Mouse (Mus musculus) liver, embryonic 14.5 days (tissue): ENCODE measurements around the gene Zscan4-ps2. TPM values are rescaled to one million over a fixed set of nuclear protein-coding genes. Genes with fewer than 3 reads are reported as not detected.
"Not testable (repeated sequence)": the region's sequence is repeated elsewhere in the genome, so short reads cannot be mapped to it uniquely, and the experiment has no call there.

Source experiments
- ATAC-seq: fragments of 200-750 bp; cut with Nextera tagmentation; 2 replicates; pipeline ENCODE4 v1.8.0; 2017; ENCODE audit warnings: moderate number of reproducible peaks, mild to moderate bottlenecking, moderate library complexity; ENCODE audit not compliant: insufficient read depth
- DNase-seq, 3 experiments: peaks; one replicate each; pipeline ENCODE4 v3.0.0-alpha.2; 2012 to 2013; ENCODE audit warnings: low read depth in 3 of 3, low spot score in 3 of 3
- H3K27ac ChIP-seq: fragments of 300-500 bp; sonication (generic); 2 replicates; pipeline ENCODE4 v1.5.1; 2014; ENCODE audit warnings: moderate library complexity, mild to moderate bottlenecking, control low read depth, inconsistent platforms
- H3K27me3 ChIP-seq: fragments of 300-500 bp; sonication (generic); 2 replicates; pipeline ENCODE4 v1.6.1; 2014; ENCODE audit warnings: mild to moderate bottlenecking, low read length, moderate library complexity; ENCODE audit not compliant: control insufficient read depth, insufficient read depth
- H3K36me3 ChIP-seq: fragments of 300-500 bp; sonication (generic); replicated peaks from 2 replicates; pipeline ENCODE4 v1.6.1; 2014; ENCODE audit warnings: low read depth; ENCODE audit not compliant: control insufficient read depth, insufficient read depth
- H3K4me1 ChIP-seq, 2 experiments: fragments of 200-500 bp in 1 of 2; fragments of 300-500 bp in 1 of 2; sonication (generic) in 1 of 2; replicated peaks; 2 replicates each; pipeline ENCODE4 v1.6.1; 2012 to 2014; ENCODE audit warnings: antibody characterized with exemption in 1 of 2, inconsistent platforms in 1 of 2, low read length in 1 of 2; ENCODE audit not compliant: control insufficient read depth in 2 of 2, insufficient read depth in 2 of 2
- H3K4me2 ChIP-seq: fragments of 300-500 bp; sonication (generic); 2 replicates; pipeline ENCODE4 v1.6.1; 2014; ENCODE audit warnings: low read depth, mild to moderate bottlenecking, control low read depth, moderate library complexity
- H3K4me3 ChIP-seq, 2 experiments: fragments of 200-500 bp in 1 of 2; fragments of 300-500 bp in 1 of 2; sonication (generic) in 1 of 2; 2 replicates each; pipeline ENCODE4 v1.5.1; 2012 to 2014; ENCODE audit warnings: low read depth in 2 of 2, low read length in 2 of 2, mild to moderate bottlenecking in 2 of 2, control low read depth in 1 of 2, inconsistent platforms in 1 of 2, moderate library complexity in 1 of 2; ENCODE audit not compliant: insufficient read depth in 1 of 2
- H3K9ac ChIP-seq: fragments of 300-500 bp; sonication (generic); replicated peaks from 2 replicates; pipeline ENCODE4 v1.6.1; 2014; ENCODE audit warnings: mild to moderate bottlenecking, control low read depth, moderate library complexity
- H3K9me3 ChIP-seq: fragments of 300-500 bp; sonication (generic); 2 replicates; pipeline ENCODE4 v1.6.1; 2016; ENCODE audit warnings: low read length, mixed read lengths; ENCODE audit not compliant: control insufficient read depth
- WGBS: fragments of 180-500 bp; shearing (Covaris S2); extraction: QIAGEN DNeasy Blood & Tissue Kit; methylation state at CpG from one replicate; pipeline ENCODE4 v1.1.7; 2014; ENCODE audit not compliant: insufficient replicate concordance; 5-methylcytosine and 5-hydroxymethylcytosine counted together
- polyA plus RNA-seq, 2 experiments: library from polyadenylated mRNA; depleted of rRNA in 1 of 2; stranded (reverse) in 1 of 2; unstranded in 1 of 2; fragments of >200 nt; fragmentation: Nextera tagmentation in 1 of 2; extraction: Ambion mirVana in 1 of 2; gene quantifications; 2 replicates each; pipeline versions ENCODE4 v1.2.1 to v1.2.3; 2012 to 2014

Zscan4-ps2 gene
- polyA plus RNA-seq (2012; rRNA removed) (not detected in 2 replicates), polyA plus RNA-seq (2014; fragmentation: Nextera tagmentation; extraction: Ambion mirVana) (not detected in 2 replicates)

DNA sequence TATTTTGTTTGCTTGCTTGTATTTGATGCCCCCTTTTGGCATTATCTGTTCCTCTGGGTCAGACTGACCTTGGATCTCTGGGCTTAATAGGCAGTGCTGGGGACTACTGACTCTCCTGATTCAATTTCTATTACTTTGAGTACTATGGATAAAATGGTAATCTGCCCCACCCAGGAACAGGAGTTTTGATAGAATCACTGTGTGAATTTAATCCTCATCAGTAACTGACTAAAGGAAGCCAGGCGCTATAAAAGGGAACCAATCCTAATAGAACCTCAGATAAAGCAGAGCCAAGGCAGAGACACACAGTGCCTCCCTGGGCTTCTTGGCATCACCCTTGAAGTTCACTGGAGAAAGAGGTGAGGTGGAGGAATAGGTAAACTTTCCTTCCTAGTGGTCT lies at the start of gene Zscan4-ps2:
Gene Zscan4-ps2, plus strand, starts transcription at position 301 of the 400 bp plus-strand sequence.
- not testable (repeated sequence) for H3K4me3 ChIP-seq, H3K9ac ChIP-seq, DNase-seq, H3K9me3 ChIP-seq, ATAC-seq, H3K27ac ChIP-seq, H3K4me2 ChIP-seq, H3K27me3 ChIP-seq, H3K4me1 ChIP-seq, H3K36me3 ChIP-seq
- 63% methylated on average over 1 of the region's 1 CpGs for WGBS

Other genes starting within 250 kb of the Zscan4-ps2 start
- not detected in 2 replicates for gene Zscan4e, start 203.6 kb upstream of the Zscan4-ps2 start, polyA plus RNA-seq (2012; rRNA removed)
- gene Zscan4e, start 203.6 kb upstream of the Zscan4-ps2 start, polyA plus RNA-seq (2014; fragmentation: Nextera tagmentation; extraction: Ambion mirVana): not detected in 2 replicates
- gene Zscan4f, start 116.4 kb upstream of the Zscan4-ps2 start, polyA plus RNA-seq (2012; rRNA removed): not detected in 2 replicates
- gene Zscan4f, start 116.4 kb upstream of the Zscan4-ps2 start, polyA plus RNA-seq (2014; fragmentation: Nextera tagmentation; extraction: Ambion mirVana): not detected in 2 replicates
- not detected in 2 replicates for gene Zscan4-ps3, start 95.0 kb downstream of the Zscan4-ps2 start, polyA plus RNA-seq (2012; rRNA removed)
- not detected in 2 replicates for gene Zscan4-ps3, start 95.0 kb downstream of the Zscan4-ps2 start, polyA plus RNA-seq (2014; fragmentation: Nextera tagmentation; extraction: Ambion mirVana)
- not detected in 2 replicates for gene Vmn1r72, start 165.8 kb downstream of the Zscan4-ps2 start, polyA plus RNA-seq (2012; rRNA removed)
- not detected in 2 replicates for gene Vmn1r72, start 165.8 kb downstream of the Zscan4-ps2 start, polyA plus RNA-seq (2014; fragmentation: Nextera tagmentation; extraction: Ambion mirVana)
- not detected in 2 replicates for gene Vmn1r73, start 216.0 kb downstream of the Zscan4-ps2 start, polyA plus RNA-seq (2012; rRNA removed)
- gene Vmn1r73, start 216.0 kb downstream of the Zscan4-ps2 start, polyA plus RNA-seq (2014; fragmentation: Nextera tagmentation; extraction: Ambion mirVana): not detected in 2 replicates